Mouse (Mus musculus): Measurements from ENCODE around the gene Hdhd3. TPM values are rescaled to one million over a fixed set of nuclear protein-coding genes. Genes with fewer than 3 reads are reported as not detected.

Gene Hdhd3
- 30.0 and 32.1 TPM in 2 replicates for polyA plus RNA-seq (2015; fragmentation: Nextera tagmentation; extraction: Ambion mirVana)

DNA sequence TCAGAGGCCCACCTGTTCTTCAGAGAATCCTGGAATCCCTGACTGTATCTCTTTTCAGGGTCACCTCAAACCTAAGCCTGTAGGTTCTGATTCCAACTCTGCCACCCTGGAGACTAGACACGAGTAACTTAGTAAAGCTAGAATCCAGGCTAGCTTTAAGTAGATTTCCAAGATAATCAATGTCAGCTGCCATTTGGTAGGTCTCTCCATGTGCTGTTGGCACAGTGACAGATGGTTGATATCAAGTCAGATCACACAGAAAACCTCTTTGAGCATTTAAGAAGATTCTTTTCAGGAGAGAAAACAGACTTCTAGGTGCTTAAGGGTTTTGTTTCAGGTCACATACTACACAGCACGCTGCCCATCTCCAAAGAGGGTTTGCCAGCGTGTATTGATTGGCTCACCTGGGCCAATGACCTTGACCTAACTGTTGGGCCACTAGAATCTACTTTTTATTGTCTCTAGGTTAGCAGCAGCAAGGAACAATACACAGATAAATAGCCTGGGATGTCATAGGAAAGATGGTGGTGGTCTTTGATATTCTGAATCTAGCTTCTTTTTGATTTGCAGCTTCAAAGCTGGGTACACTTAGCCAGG lies at the start of gene Hdhd3:
Hdhd3 (minus strand) TSS at position 94 of the 597 bp plus-strand sequence.
- H3K4me2 ChIP-seq (ENCODE audit: low read depth, low read length) = peak within 1 kb of the TSS; percentile 76
- WGBS = 57% methylated on average over 3 of the region's 3 CpGs
- peaks cover 10% of the 10 kb centered on the region; the same call in 1 of the 2 replicates for H3K4me1 ChIP-seq (ENCODE audit: control insufficient read depth, insufficient read depth, low read length)
- peak within 1 kb of the TSS; percentile 84 for H3K9ac ChIP-seq (ENCODE audit: low read length)
- H3K27me3 ChIP-seq (ENCODE audit: control insufficient read depth, insufficient read depth, low read length) = no peaks in the 10 kb centered on the region
- peaks cover 14% of the 10 kb centered on the region; the same call in 1 of the 2 replicates for H3K36me3 ChIP-seq (ENCODE audit: control insufficient read depth, insufficient read depth, low read length)
- no peak for ATAC-seq (ENCODE audit: insufficient read depth, low FRiP score)
- no peaks in the 10 kb centered on the region for H3K9me3 ChIP-seq (replicated peaks; ENCODE audit: control insufficient read depth, low read length)
- peak within 1 kb of the TSS; percentile 92 for H3K27ac ChIP-seq (ENCODE audit: low read length)
- H3K4me3 ChIP-seq (replicated peaks; ENCODE audit: low read length) = peak within 1 kb of the TSS; percentile 78

DNA sequence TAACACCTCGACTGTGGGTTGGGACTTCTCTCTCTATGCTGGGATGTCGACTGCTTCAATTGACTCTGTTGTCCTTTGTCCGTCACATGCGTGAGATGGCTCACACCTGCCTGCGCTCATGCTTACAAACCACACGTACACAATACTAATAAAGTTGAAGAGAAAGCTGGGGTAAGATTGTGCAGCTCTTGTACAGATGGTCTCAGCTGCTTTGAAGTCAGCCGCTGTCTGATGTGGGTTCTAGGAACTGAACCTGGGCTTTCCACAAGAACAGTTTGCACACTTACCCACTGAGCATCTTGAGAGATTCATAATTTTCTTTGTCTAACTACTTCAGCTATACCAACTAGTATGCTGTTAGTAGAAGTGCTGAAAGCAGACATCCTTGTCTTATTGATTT lies 48.7 kb upstream of the Hdhd3 start:
- Histone ChIP-seq H3K4me1 (ENCODE audit: control insufficient read depth, insufficient read depth, low read length) (no peaks in the 10 kb centered on the region), H3K27ac (ENCODE audit: low read length) (no peak overlapping the region), H3K4me2 (ENCODE audit: low read depth, low read length) (no peak overlapping the region), H3K36me3 (ENCODE audit: control insufficient read depth, insufficient read depth, low read length) (no peaks in the 10 kb centered on the region), H3K27me3 (ENCODE audit: control insufficient read depth, insufficient read depth, low read length) (no peaks in the 10 kb centered on the region), H3K4me3 (replicated peaks; ENCODE audit: low read length) (no peak overlapping the region), H3K9me3 (replicated peaks; ENCODE audit: control insufficient read depth, low read length) (no peaks in the 10 kb centered on the region), H3K9ac (ENCODE audit: low read length) (no peak overlapping the region)
- no peak for ATAC-seq (ENCODE audit: insufficient read depth, low FRiP score)
- WGBS = 71% methylated on average over 7 of the region's 7 CpGs

DNA sequence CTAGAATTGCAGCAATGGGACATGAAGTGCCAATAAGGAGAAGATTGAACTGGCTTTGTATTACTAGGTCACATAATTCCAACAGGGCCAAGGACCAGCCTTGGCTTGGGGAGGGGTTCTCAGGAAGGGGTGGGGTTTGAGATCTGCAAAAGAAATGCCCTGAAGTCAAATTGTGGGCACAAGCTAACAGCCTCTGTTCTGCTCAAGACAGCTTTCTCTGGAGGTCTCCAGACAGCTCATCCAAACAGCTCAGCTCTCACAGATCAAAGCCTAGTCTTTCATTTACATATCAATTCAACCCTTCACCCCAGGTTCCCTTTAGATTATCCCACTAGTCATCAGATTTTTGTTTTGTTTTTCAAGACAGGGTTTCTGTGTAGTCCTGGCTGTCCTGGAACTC lies 41.5 kb upstream of the Hdhd3 start:
- H3K27ac ChIP-seq (ENCODE audit: low read length) = no peak overlapping the region
- no peak overlapping the region for H3K4me3 ChIP-seq (replicated peaks; ENCODE audit: low read length)
- H3K36me3 ChIP-seq (ENCODE audit: control insufficient read depth, insufficient read depth, low read length) = no peaks in the 10 kb centered on the region; the same call in 1 of the 2 replicates
- no peaks in the 10 kb centered on the region for H3K4me1 ChIP-seq (ENCODE audit: control insufficient read depth, insufficient read depth, low read length)
- ATAC-seq (ENCODE audit: insufficient read depth, low FRiP score) = no peak
- no peaks in the 10 kb centered on the region for H3K27me3 ChIP-seq (ENCODE audit: control insufficient read depth, insufficient read depth, low read length)
- no peak overlapping the region for H3K4me2 ChIP-seq (ENCODE audit: low read depth, low read length)
- no peaks in the 10 kb centered on the region; the same call in 1 of the 2 replicates for H3K9me3 ChIP-seq (replicated peaks; ENCODE audit: control insufficient read depth, low read length)
- H3K9ac ChIP-seq (ENCODE audit: low read length) = no peak overlapping the region

DNA sequence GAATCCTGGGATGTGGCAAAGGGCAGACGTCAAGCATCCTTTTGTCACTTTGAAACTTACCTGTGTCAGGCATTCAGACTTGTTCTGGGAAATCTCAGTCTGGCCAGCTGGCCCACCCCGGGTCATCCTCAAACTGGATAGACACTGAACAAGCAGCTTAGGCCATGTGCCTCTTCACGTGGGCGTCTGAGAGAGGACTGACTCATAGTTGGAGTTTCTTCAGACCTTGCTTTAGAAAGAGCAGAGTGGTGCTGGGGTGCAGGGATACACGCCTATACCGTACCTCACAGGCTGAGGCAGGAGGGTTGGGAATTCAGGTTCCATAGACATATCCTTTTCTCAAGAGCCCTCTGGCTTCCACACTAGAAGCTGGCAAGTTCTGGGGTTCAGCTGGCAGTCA lies 40.5 kb upstream of the Hdhd3 start:
- WGBS = 84% methylated on average over 6 of the region's 6 CpGs
- no peak for ATAC-seq (ENCODE audit: insufficient read depth, low FRiP score)
- Histone ChIP-seq H3K36me3 (ENCODE audit: control insufficient read depth, insufficient read depth, low read length) (no peaks in the 10 kb centered on the region; the same call in 1 of the 2 replicates), H3K4me3 (replicated peaks; ENCODE audit: low read length) (no peak overlapping the region), H3K4me1 (ENCODE audit: control insufficient read depth, insufficient read depth, low read length) (no peaks in the 10 kb centered on the region), H3K9ac (ENCODE audit: low read length) (no peak overlapping the region), H3K4me2 (ENCODE audit: low read depth, low read length) (no peak overlapping the region), H3K27me3 (ENCODE audit: control insufficient read depth, insufficient read depth, low read length) (no peaks in the 10 kb centered on the region), H3K27ac (ENCODE audit: low read length) (no peak overlapping the region), H3K9me3 (replicated peaks; ENCODE audit: control insufficient read depth, low read length) (no peaks in the 10 kb centered on the region; the same call in 1 of the 2 replicates)

DNA sequence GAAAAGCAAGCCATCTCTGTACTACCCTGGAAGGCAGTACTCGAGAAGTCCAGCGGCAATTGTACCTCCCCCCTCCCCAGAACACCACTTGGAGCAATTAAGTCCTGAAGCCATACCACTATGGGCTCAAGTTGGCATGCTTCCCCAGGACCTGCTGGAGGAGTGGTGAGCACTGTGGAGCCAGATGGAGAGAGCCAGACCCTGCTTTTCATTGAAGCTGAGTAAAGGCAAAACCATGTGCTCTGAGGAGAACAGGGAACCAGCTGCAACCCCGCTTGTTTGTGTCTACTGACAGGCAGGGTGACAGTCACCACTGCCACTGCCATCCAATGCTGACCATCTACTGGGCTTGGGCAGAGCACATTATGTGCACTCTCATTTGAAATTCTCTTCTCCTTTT lies 38.5 kb upstream of the Hdhd3 start:
- no peak overlapping the region for H3K4me3 ChIP-seq (replicated peaks; ENCODE audit: low read length)
- no peaks in the 10 kb centered on the region; the same call in 1 of the 2 replicates for H3K36me3 ChIP-seq (ENCODE audit: control insufficient read depth, insufficient read depth, low read length)
- H3K4me2 ChIP-seq (ENCODE audit: low read depth, low read length) = no peak overlapping the region
- no peaks in the 10 kb centered on the region for H3K27me3 ChIP-seq (ENCODE audit: control insufficient read depth, insufficient read depth, low read length)
- no peak overlapping the region for H3K27ac ChIP-seq (ENCODE audit: low read length)
- no peak for ATAC-seq (ENCODE audit: insufficient read depth, low FRiP score)
- no peaks in the 10 kb centered on the region; the same call in 1 of the 2 replicates for H3K9me3 ChIP-seq (replicated peaks; ENCODE audit: control insufficient read depth, low read length)
- WGBS = 79% methylated on average over 3 of the region's 3 CpGs
- H3K9ac ChIP-seq (ENCODE audit: low read length) = no peak overlapping the region
- no peaks in the 10 kb centered on the region for H3K4me1 ChIP-seq (ENCODE audit: control insufficient read depth, insufficient read depth, low read length)

DNA sequence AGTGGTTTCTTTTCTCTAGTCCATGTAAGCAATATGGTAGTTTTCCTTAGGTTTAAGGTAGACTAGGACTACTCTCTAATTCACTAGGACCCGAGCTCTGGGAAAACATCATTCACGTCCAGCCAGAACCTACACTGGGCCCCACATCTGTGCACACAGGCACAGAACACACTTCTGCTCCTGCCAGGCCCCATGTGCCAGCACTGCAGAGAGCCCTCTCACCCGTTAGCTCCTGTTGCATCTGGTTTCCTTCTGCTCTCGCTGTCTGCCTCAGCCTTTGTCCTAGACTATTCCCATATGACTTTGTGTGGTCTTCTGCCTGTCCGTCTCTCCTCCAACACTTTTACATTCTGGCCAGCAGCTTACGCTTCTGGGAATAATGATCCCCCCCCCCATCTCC lies 30.5 kb upstream of the Hdhd3 start:
- no peaks in the 10 kb centered on the region for H3K9me3 ChIP-seq (replicated peaks; ENCODE audit: control insufficient read depth, low read length)
- no peak for ATAC-seq (ENCODE audit: insufficient read depth, low FRiP score)
- H3K36me3 ChIP-seq (ENCODE audit: control insufficient read depth, insufficient read depth, low read length) = no peaks in the 10 kb centered on the region
- H3K4me2 ChIP-seq (ENCODE audit: low read depth, low read length) = no peak overlapping the region
- no peak overlapping the region for H3K4me3 ChIP-seq (replicated peaks; ENCODE audit: low read length)
- no peak overlapping the region for H3K9ac ChIP-seq (ENCODE audit: low read length)
- WGBS = 66% methylated on average over 6 of the region's 6 CpGs
- no peak overlapping the region for H3K27ac ChIP-seq (ENCODE audit: low read length)
- H3K27me3 ChIP-seq (ENCODE audit: control insufficient read depth, insufficient read depth, low read length) = no peaks in the 10 kb centered on the region
- H3K4me1 ChIP-seq (ENCODE audit: control insufficient read depth, insufficient read depth, low read length) = peaks cover 4% of the 10 kb centered on the region; the same call in 1 of the 2 replicates

DNA sequence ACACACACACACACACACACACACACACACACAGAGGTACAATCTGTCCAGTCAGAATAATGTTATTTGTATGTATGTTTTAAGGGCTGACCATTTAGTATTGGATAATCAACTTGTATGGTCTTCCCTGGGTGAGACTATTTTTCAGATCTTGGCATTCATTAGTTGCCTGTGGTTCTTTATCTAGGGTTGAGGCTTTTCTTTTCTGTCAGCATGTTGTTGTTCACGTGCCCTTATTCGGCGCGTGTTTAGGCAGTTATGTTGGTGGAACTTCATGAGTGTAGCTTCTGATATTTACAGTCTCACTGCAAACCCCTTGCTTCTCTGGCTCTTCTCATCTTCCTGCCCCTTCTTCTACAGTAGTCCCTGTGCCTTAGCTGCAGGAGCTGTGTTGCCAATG lies 24.4 kb upstream of the Hdhd3 start:
- 79% methylated on average over 4 of the region's 4 CpGs for WGBS
- Histone ChIP-seq H3K4me3 (replicated peaks; ENCODE audit: low read length) (no peak overlapping the region), H3K27ac (ENCODE audit: low read length) (no peak overlapping the region), H3K36me3 (ENCODE audit: control insufficient read depth, insufficient read depth, low read length) (no peaks in the 10 kb centered on the region), H3K4me2 (ENCODE audit: low read depth, low read length) (no peak overlapping the region), H3K9me3 (replicated peaks; ENCODE audit: control insufficient read depth, low read length) (no peaks in the 10 kb centered on the region), H3K4me1 (ENCODE audit: control insufficient read depth, insufficient read depth, low read length) (peaks cover 11% of the 10 kb centered on the region), H3K9ac (ENCODE audit: low read length) (no peak overlapping the region), H3K27me3 (ENCODE audit: control insufficient read depth, insufficient read depth, low read length) (no peaks in the 10 kb centered on the region)
- no peak for ATAC-seq (ENCODE audit: insufficient read depth, low FRiP score)

DNA sequence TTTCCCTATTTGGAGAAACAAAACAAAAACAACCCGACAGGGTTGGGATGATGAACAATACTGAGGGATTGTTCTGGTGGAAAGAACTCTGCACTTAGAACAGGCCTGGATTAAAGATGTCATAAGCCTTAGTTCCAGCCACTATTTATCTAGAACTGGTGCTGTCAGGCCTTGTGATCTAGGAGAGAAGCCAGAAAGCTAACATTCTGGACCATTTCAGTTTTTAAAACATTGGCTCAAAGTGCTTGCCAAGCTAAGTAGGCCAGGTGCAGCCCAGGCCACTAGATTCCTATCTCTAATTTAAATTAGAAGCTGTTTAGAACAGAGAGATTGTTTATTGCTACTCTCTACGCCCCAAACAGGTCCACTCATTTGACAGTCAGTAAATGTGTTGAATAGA lies 23.0 kb upstream of the Hdhd3 start:
- Histone ChIP-seq H3K27me3 (ENCODE audit: control insufficient read depth, insufficient read depth, low read length) (no peaks in the 10 kb centered on the region), H3K4me3 (replicated peaks; ENCODE audit: low read length) (no peak overlapping the region), H3K9ac (ENCODE audit: low read length) (no peak overlapping the region), H3K36me3 (ENCODE audit: control insufficient read depth, insufficient read depth, low read length) (no peaks in the 10 kb centered on the region), H3K9me3 (replicated peaks; ENCODE audit: control insufficient read depth, low read length) (no peaks in the 10 kb centered on the region), H3K4me1 (ENCODE audit: control insufficient read depth, insufficient read depth, low read length) (peaks cover 11% of the 10 kb centered on the region), H3K27ac (ENCODE audit: low read length) (no peak overlapping the region), H3K4me2 (ENCODE audit: low read depth, low read length) (no peak overlapping the region)
- 65% methylated on average over 2 of the region's 2 CpGs for WGBS
- no peak for ATAC-seq (ENCODE audit: insufficient read depth, low FRiP score)

DNA sequence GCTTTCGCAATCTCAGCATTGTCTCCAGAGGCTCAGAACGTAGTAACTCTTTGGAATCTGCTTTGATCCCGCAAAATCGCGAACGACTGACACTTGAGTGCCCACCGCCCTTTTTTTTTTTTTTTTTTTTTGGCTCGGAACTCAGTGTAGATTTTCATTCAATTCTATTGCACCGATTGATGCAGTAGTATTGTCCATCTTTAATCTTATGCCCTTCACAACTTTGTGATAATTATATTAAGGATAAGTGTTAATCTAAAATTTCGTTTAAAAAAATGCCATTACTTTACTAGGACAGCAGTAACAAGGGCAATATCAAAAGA lies 22.2 kb upstream of the Hdhd3 start:
- Histone ChIP-seq H3K4me2 (ENCODE audit: low read depth, low read length) (peak overlapping the region; percentile 75), H3K9me3 (replicated peaks; ENCODE audit: control insufficient read depth, low read length) (no peaks in the 10 kb centered on the region), H3K9ac (ENCODE audit: low read length) (peak overlapping the region; percentile 55), H3K4me1 (ENCODE audit: control insufficient read depth, insufficient read depth, low read length) (peaks cover 7% of the 10 kb centered on the region), H3K27ac (ENCODE audit: low read length) (no peak overlapping the region), H3K36me3 (ENCODE audit: control insufficient read depth, insufficient read depth, low read length) (no peaks in the 10 kb centered on the region), H3K27me3 (ENCODE audit: control insufficient read depth, insufficient read depth, low read length) (no peaks in the 10 kb centered on the region), H3K4me3 (replicated peaks; ENCODE audit: low read length) (peak overlapping the region; percentile 92)
- ATAC-seq (ENCODE audit: insufficient read depth, low FRiP score) = no peak
- under 1% methylated on average over 10 of the region's 10 CpGs for WGBS
